Mouse (Mus musculus): Measurements from ENCODE around the gene Tnni3k.

GRCm38 (mm10) chr3:154913641-154914040, 141.6 kb downstream of the Tnni3k start:
- TF ChIP-seq CTCF (IDR thresholded peaks at IDR 0.05; ENCODE audit: extremely low read depth, insufficient read depth, low read length) = no peak
- no peak for TF ChIP-seq POLR2A (IDR thresholded peaks at IDR 0.05; ENCODE audit: extremely low read depth, insufficient read depth, low read length)

Data from cortical plate, adult 2 months (tissue).